Mouse (Mus musculus) MEL (cell line): ENCODE measurements around the gene Rgs12. TPM values are rescaled to one million over a fixed set of nuclear protein-coding genes. Genes with fewer than 3 reads are reported as not detected.

ENCODE experiments used
- DNase-seq: peaks from one replicate; pipeline ENCODE4 v3.0.0; 2011; ENCODE audit warnings: low read depth, low spot score
- H3K27ac ChIP-seq: 2 replicates; pipeline ENCODE4 v1.5.1; 2012; ENCODE audit warnings: low read depth, mild to moderate bottlenecking, control low read depth, low read length, moderate library complexity; ENCODE audit not compliant: control insufficient read depth
- H3K27me3 ChIP-seq, 2 experiments: fragments of 150-350 bp in 1 of 2; sonication (generic) in 1 of 2; 2 replicates each; pipeline ENCODE4 v1.6.1; 2012; ENCODE audit warnings: low read length in 2 of 2, mild to moderate bottlenecking in 2 of 2, improper control_type of control experiment in 1 of 2, moderate library complexity in 1 of 2; ENCODE audit not compliant: insufficient read depth in 2 of 2, control insufficient read depth in 1 of 2
- H3K36me3 ChIP-seq, 2 experiments: 2 replicates each; pipeline ENCODE4 v1.6.1; 2012 to 2014; ENCODE audit warnings: low read length in 2 of 2, improper control_type of control experiment in 1 of 2, inconsistent platforms in 1 of 2, mild to moderate bottlenecking in 1 of 2; ENCODE audit not compliant: insufficient read depth in 2 of 2, control insufficient read depth in 1 of 2
- H3K4me1 ChIP-seq, 2 experiments: fragments of 150-350 bp in 1 of 2; sonication (generic) in 1 of 2; 2 replicates each; pipeline ENCODE4 v1.6.1; 2012; ENCODE audit warnings: low read length in 2 of 2, improper control_type of control experiment in 1 of 2, mild to moderate bottlenecking in 1 of 2; ENCODE audit not compliant: insufficient read depth in 2 of 2, control insufficient read depth in 1 of 2
- H3K4me3 ChIP-seq, 2 experiments: fragments of 150-350 bp in 1 of 2; sonication (generic) in 1 of 2; 2 replicates each; pipeline ENCODE4 v1.5.1; 2012; ENCODE audit warnings: low read depth in 2 of 2, low read length in 2 of 2, mild to moderate bottlenecking in 2 of 2, moderate library complexity in 2 of 2, control low read depth in 1 of 2, improper control_type of control experiment in 1 of 2; ENCODE audit not compliant: control insufficient read depth in 1 of 2, insufficient read depth in 1 of 2
- H3K79me2 ChIP-seq: 2 replicates; pipeline ENCODE4 v1.6.1; 2012; ENCODE audit warnings: mild to moderate bottlenecking, low read length, moderate library complexity; ENCODE audit not compliant: control insufficient read depth, poor library complexity, insufficient read depth
- H3K9ac ChIP-seq: 2 replicates; pipeline ENCODE4 v1.6.1; 2012; ENCODE audit warnings: low read depth, mild to moderate bottlenecking, control low read depth, low read length, moderate library complexity; ENCODE audit not compliant: control insufficient read depth, poor library complexity, severe bottlenecking
- H3K9me3 ChIP-seq: fragments of 150-350 bp; sonication (generic); replicated peaks from 2 replicates; pipeline ENCODE4 v1.6.1; 2012; ENCODE audit warnings: mild to moderate bottlenecking, low read length, improper control_type of control experiment, moderate library complexity; ENCODE audit not compliant: insufficient read depth
- BHLHE40 ChIP-seq: IDR thresholded peaks from 2 replicates; pipeline ENCODE4 v1.6.1; 2012; ENCODE audit warnings: low read depth, mild to moderate bottlenecking, inconsistent platforms, low read length, improper control_type of control experiment, borderline replicate concordance
- CHD1 ChIP-seq: IDR thresholded peaks from 2 replicates; pipeline ENCODE4 v1.6.1; 2012; ENCODE audit warnings: low read depth, mild to moderate bottlenecking, inconsistent platforms, low read length, improper control_type of control experiment
- CTCF ChIP-seq, 3 experiments: IDR thresholded peaks in 2 of 3; conservative IDR thresholded peaks in 1 of 3; 2 replicates each; pipeline ENCODE4 v1.5.1; 2011 to 2012; ENCODE audit warnings: low read length in 3 of 3, low read depth in 2 of 3, mild to moderate bottlenecking in 2 of 3, improper control_type of control experiment in 1 of 3, inconsistent platforms in 1 of 3, mixed read lengths in 1 of 3, moderate library complexity in 1 of 3; ENCODE audit not compliant: control insufficient read depth in 1 of 3, insufficient read depth in 1 of 3, poor library complexity in 1 of 3, severe bottlenecking in 1 of 3
- ELF1 ChIP-seq: IDR thresholded peaks from 2 replicates; pipeline ENCODE4 v1.6.1; 2014; ENCODE audit warnings: low read depth, mild to moderate bottlenecking, inconsistent platforms, low read length, improper control_type of control experiment, moderate library complexity
- EP300 ChIP-seq, 2 experiments: IDR thresholded peaks; 2 replicates each; pipeline ENCODE4 v1.6.1; 2011; ENCODE audit warnings: improper control_type of control experiment in 2 of 2, low read length in 2 of 2, low read depth in 1 of 2, mild to moderate bottlenecking in 1 of 2
- ETS1 ChIP-seq: IDR thresholded peaks from 2 replicates; pipeline ENCODE4 v1.6.1; 2012; ENCODE audit warnings: low read depth, mild to moderate bottlenecking, inconsistent platforms, low read length, improper control_type of control experiment, moderate library complexity
- GABPA ChIP-seq: IDR thresholded peaks from 2 replicates; pipeline ENCODE4 v1.6.1; 2012; ENCODE audit warnings: low read depth, mild to moderate bottlenecking, inconsistent platforms, low read length, improper control_type of control experiment, moderate library complexity
- MXI1 ChIP-seq: IDR thresholded peaks from 2 replicates; pipeline ENCODE4 v1.6.1; 2011; ENCODE audit warnings: mild to moderate bottlenecking, low read depth, low read length, improper control_type of control experiment
- MYB ChIP-seq: IDR thresholded peaks from 2 replicates; pipeline ENCODE4 v1.6.1; 2011; ENCODE audit warnings: mild to moderate bottlenecking, low read depth, low read length, improper control_type of control experiment
- MYC ChIP-seq: IDR thresholded peaks from 2 replicates; pipeline ENCODE4 v1.6.1; 2011; ENCODE audit warnings: low read depth, mild to moderate bottlenecking, low read length, improper control_type of control experiment, moderate library complexity
- USF2 ChIP-seq, 2 experiments: IDR thresholded peaks; 2 replicates each; pipeline ENCODE4 v1.6.1; 2011 to 2012; ENCODE audit warnings: improper control_type of control experiment in 2 of 2, low read length in 2 of 2, borderline replicate concordance in 1 of 2, inconsistent platforms in 1 of 2, low read depth in 1 of 2, mild to moderate bottlenecking in 1 of 2; ENCODE audit not compliant: insufficient read depth in 1 of 2
- polyA plus RNA-seq, 2 experiments: library from polyadenylated mRNA; stranded (reverse) in 1 of 2; unstranded in 1 of 2; fragments of >175 nt in 1 of 2; fragments of >200 nt in 1 of 2; gene quantifications; 2 replicates each; pipeline versions ENCODE4 v1.2.1 to v1.2.4; 2012; ENCODE audit warnings: low replicate concordance in 2 of 2, low read depth in 1 of 2; ENCODE audit not compliant: insufficient read length in 2 of 2, insufficient read depth in 1 of 2, missing spikeins in 1 of 2
- total RNA-seq: library from RNA; depleted of rRNA; stranded (reverse); fragments of 300-350 nt; gene quantifications from 2 replicates; pipeline ENCODE4 v1.2.3, GENCODE M21; 2012

Gene Rgs12
- total and polyA plus RNA-seq, 3 experiments: 11.9 to 15.4 TPM; not detected in 1

DNA sequence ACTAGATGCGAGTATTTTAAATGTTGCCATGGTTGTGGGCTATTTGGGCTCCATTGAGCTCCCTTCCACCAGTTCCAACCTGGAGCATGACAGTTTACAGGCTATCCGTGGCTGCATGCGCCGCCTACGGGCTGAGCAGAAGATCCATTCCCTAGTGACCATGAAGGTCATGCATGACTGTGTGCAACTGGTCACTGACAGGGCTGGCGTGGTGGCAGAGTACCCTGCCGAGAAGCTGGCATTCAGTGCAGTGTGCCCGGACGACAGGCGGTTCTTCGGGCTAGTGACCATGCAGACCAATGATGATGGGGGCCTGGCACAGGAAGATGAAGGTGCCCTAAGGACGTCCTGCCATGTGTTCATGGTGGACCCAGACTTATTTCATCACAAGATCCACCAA is 16.3 kb downstream of the Rgs12 start:
- Histone ChIP-seq H3K79me2 (no peaks in the 10 kb centered on the region), H3K36me3 (no peaks in the 10 kb centered on the region; a peak in 2 of 4 replicates), H3K27me3 (no peaks in the 10 kb centered on the region), H3K4me1 (no peaks in the 10 kb centered on the region; a peak in 1 of 4 replicates), H3K27ac (no peak overlapping the region), H3K9ac (no peak overlapping the region), H3K4me3 (no peak overlapping the region), H3K9me3 (no peaks in the 10 kb centered on the region)
- no peak for TF ChIP-seq EP300 (IDR thresholded peaks at IDR 0.05; ENCODE audit: low read depth in 1 of 2, low read length in 2 of 2)
- DNase-seq: no peak

DNA sequence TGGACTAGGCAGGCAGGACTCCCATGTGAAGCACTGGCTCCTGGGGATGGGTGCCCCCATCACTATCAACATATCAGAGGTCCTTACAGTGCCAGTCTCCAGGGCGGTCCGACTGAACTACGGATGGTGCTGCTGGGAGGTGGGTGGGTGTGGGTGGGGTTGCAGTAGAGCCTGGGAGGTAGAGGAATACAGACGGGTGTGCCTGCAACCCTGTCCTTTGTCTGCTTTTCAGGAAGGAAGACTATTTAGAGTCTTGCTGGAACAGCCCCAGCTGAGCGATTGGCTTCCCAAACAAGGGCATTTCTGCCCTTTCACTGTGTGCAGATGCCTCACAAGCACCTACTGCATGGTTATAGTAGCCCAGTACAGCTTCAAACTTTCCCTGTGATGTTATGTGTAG is 19.1 kb downstream of the Rgs12 start:
- Histone ChIP-seq H3K27me3 (no peaks in the 10 kb centered on the region), H3K27ac (no peak overlapping the region), H3K4me3 (no peak overlapping the region), H3K36me3 (peaks cover 0 to 6% of the 10 kb centered on the region in 2 experiments; a peak in 3 of 4 replicates), H3K9me3 (no peaks in the 10 kb centered on the region), H3K4me1 (peaks cover 6% of the 10 kb centered on the region in 2 experiments), H3K9ac (no peak overlapping the region), H3K79me2 (no peaks in the 10 kb centered on the region)
- DNase-seq: no peak
- no peak for TF ChIP-seq USF2 (IDR thresholded peaks at IDR 0.05; ENCODE audit: borderline replicate concordance in 1 of 2, insufficient read depth in 1 of 2, low read depth in 1 of 2, low read length in 2 of 2)
- no peak for TF ChIP-seq EP300 (IDR thresholded peaks at IDR 0.05; ENCODE audit: low read depth in 1 of 2, low read length in 2 of 2)
- no peak for TF ChIP-seq ELF1
- TF ChIP-seq MYC: no peak
- TF ChIP-seq MYB: no peak
- no peak for TF ChIP-seq MXI1
- no peak for TF ChIP-seq ETS1
- TF ChIP-seq CHD1: no peak

DNA sequence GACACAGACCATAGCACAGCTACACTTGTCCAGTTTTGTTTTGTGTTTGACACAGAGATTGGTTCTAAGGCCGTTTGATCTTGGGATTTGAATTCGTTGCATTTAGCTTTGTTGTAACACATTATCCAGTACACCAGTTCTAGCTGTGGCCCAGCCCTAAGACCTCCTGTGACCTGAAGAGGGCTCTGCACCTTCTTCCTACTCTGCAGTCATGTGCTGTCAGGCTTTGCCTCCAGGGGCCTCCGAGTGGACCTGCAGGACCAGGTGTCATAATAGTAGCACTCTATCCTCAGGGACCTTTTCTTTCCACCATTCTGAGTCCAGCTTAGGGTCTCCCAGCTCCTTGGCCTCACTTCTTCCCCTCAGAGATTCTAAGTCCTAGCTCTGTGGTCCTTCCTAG is 23.2 kb downstream of the Rgs12 start:
- DNase-seq: no peak
- TF ChIP-seq CTCF (IDR thresholded peaks at IDR 0.05 in 2 of 3, conservative IDR thresholded peaks at IDR 0.05 in 1 of 3; ENCODE audit: control insufficient read depth in 1 of 3, insufficient read depth in 1 of 3, low read depth in 2 of 3, low read length in 3 of 3, poor library complexity in 1 of 3, severe bottlenecking in 1 of 3) (peak in 1 of 3 experiments; percentile 25; a peak in 2 of 6 replicates), BHLHE40 (no peak), GABPA (no peak)
- no peak overlapping the region for H3K9ac ChIP-seq
- no peak overlapping the region for H3K4me3 ChIP-seq
- no peaks in the 10 kb centered on the region for H3K27me3 ChIP-seq
- H3K27ac ChIP-seq: no peak overlapping the region
- H3K9me3 ChIP-seq: no peaks in the 10 kb centered on the region
- no peaks in the 10 kb centered on the region for H3K79me2 ChIP-seq
- H3K4me1 ChIP-seq: peaks cover 33 to 41% of the 10 kb centered on the region in 2 experiments
- peaks cover 0 to 27% of the 10 kb centered on the region in 2 experiments; a peak in 3 of 4 replicates for H3K36me3 ChIP-seq
